Mouse (Mus musculus) cerebellum, adult (tissue): Measurements from ENCODE around the gene Cebpe.

Experiments used
- ATAC-seq: cut with Nextera tagmentation; 2 replicates; pipeline ENCODE4 v1.9.2; 2017; ENCODE audit warnings: mild to moderate bottlenecking, moderate library complexity, mixed read lengths; ENCODE audit not compliant: insufficient number of reproducible peaks, low FRiP score, low TSS enrichment

Gene Cebpe

GRCm38 (mm10) chr14:54682396-54682795 is 29.6 kb downstream of the Cebpe start:
- ATAC-seq = no peak

DNA sequence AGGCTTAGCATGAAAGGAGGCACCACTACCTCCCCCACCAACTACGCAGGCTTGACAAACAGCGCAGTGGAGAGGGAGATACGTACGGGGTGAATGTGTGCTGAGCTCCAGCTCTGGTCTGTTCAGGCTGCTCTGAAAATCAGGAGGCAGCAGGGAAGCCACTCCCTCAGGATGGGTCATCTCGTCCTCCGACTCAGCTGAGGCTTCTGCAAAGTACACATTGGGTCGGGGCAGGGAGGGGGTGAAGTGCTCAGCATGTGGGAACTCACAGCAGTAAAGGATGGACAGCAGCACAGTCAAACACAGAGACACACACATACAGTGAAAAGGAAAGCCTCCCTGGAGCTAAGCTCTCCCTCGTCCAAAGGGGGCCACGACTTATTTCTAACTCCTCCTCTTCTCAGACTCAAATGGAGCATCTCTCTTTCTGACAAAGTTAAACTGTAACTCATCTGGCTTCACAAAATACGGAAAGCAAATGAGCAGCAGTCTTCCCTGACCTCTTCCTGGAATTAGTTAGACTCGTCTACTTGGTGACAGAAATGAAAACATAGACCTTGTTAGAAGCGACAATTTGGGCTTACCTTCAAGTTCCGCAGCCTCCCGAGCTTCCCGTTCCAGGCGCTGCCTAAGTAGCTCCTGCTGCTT is 33.2 kb downstream of the Cebpe start:
- no peak for ATAC-seq

DNA sequence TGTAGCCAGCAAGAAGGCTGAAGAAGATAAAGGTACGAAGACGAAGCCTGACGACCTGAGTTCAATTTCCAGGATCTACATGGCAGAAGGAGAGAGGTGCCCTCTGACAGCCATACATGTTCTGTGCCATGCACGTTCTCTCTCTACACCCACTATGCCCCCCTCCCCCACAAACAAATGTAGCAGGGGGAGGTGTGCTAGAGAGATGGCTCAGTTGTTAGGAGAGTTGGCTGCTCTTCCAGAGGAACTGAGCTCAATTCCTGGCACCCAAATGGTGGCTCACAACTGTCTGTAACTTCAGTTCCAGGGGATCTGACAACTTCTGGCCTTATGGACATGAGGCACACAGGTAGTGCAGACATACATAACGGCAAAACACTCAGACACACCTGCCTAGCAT is 35.7 kb downstream of the Cebpe start:
- ATAC-seq = no peak

DNA sequence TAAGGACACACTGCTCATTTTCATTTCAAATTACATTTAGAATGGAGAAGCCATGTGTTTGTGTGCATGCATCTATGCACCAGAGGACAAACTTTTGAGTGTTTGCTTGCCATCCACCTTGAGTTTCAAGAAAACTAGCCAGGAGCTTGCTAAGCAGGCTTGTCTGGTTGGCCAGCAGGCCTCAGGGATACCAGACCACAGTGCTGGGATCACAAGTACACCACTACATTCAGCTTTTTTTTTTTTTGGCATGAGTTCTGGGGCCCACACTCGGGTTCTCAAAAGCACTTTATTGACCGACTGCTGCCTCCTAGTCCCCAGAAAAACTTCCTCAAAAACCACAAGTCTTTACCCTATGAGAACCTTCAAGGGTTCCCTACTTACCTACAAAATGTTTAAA is 37.7 kb downstream of the Cebpe start:
- ATAC-seq = no peak

GRCm38 (mm10) chr14:54669381-54669780 is 42.6 kb downstream of the Cebpe start:
- ATAC-seq = no peak; the same call in 1 of the 2 replicates

- no peak for ATAC-seq
Measured at GRCm38 (mm10) chr14:54664477-54665222, 47.3 kb downstream of the Cebpe start.
